Mouse (Mus musculus): Measurements from ENCODE around the gene Nomo1. TPM values are rescaled to one million over a fixed set of nuclear protein-coding genes. Genes with fewer than 3 reads are reported as not detected.

The Nomo1 gene
- total RNA-seq, 2 experiments from 2014 or later: 67.2 to 68.2 TPM

GRCm38 (mm10) chr7:46132229-46132628, 98.7 kb downstream of the Nomo1 start:
- intact Hi-C loops (cut with DNase I): no loop called here
- no peak for DNase-seq

Other genes with a start within 250 kb of the Nomo1 start
- under 1 TPM; 0.22 to 0.30 TPM for gene Lmtk3, start 250.0 kb upstream of the Nomo1 start, total RNA-seq (2021)
- gene Sult2b1, start 249.0 kb upstream of the Nomo1 start, total RNA-seq (2021): not detected
- gene Cyth2, start 219.1 kb upstream of the Nomo1 start, total RNA-seq (2021): 10 to 100 TPM; 91.1 to 95.1 TPM
- gene Kcnj14, start 208.9 kb upstream of the Nomo1 start, total RNA-seq (2021): under 1 TPM; 0.69 to 0.74 TPM
- gene Grwd1, start 202.8 kb upstream of the Nomo1 start, total RNA-seq (2021): 10 to 100 TPM; 14.6 to 17.1 TPM
- gene Kdelr1, start 160.9 kb upstream of the Nomo1 start, total RNA-seq (2021): 100 to 1,000 TPM; 121 to 128 TPM
- gene Grin2d, start 155.3 kb upstream of the Nomo1 start, total RNA-seq (2021): under 1 TPM; 0.55 to 0.77 TPM
- gene Syngr4, start 137.0 kb upstream of the Nomo1 start, total RNA-seq (2021): under 1 TPM in 1 of 2 experiments, not detected in 1; 0.37 TPM
- 10 to 100 TPM; 56.8 to 58.7 TPM for gene Tmem143, start 136.8 kb upstream of the Nomo1 start, total RNA-seq (2021)
- 10 to 100 TPM; 37.0 to 44.5 TPM for gene Emp3, start 112.3 kb upstream of the Nomo1 start, total RNA-seq (2021)
- gene Ccdc114, start 109.6 kb upstream of the Nomo1 start, total RNA-seq (2021): 1 to 10 TPM in 1 of 2 experiments, under 1 TPM in 1; 0.96 to 2.0 TPM
- not detected for gene Abcc6, start 3.4 kb upstream of the Nomo1 start, total RNA-seq (2021)
- 10 to 100 TPM; 77.5 to 85.1 TPM for gene Kcnj11, start 67.1 kb downstream of the Nomo1 start, total RNA-seq (2021)
- 10 to 100 TPM; 64.1 to 72.6 TPM for gene Abcc8, start 146.3 kb downstream of the Nomo1 start, total RNA-seq (2021)
- gene Ush1c, start 204.8 kb downstream of the Nomo1 start, total RNA-seq (2021): 10 to 100 TPM; 12.2 to 12.8 TPM
- not detected for gene Otog, start 207.3 kb downstream of the Nomo1 start, total RNA-seq (2021)